Mouse (Mus musculus): ENCODE data around the gene C1qtnf2. TPM values are rescaled to one million over a fixed set of nuclear protein-coding genes. Genes with fewer than 3 reads are reported as not detected.
A peak's percentile ranks its signal among the peaks of the same experiment; 100 is the strongest.

Gene C1qtnf2
- polyA plus RNA-seq, 1 experiment from 2014 or later, result 12.9 TPM

GRCm38 (mm10) chr11:43479376-43479775 lies 5.3 kb downstream of the C1qtnf2 start:
- no peaks in the 10 kb centered on the region for H3K36me3 ChIP-seq (ENCODE audit: control insufficient read depth, insufficient read depth, low read length)
- 93% methylated on average over 3 of the region's 3 CpGs for WGBS
- no peak overlapping the region for H3K27ac ChIP-seq (ENCODE audit: low read length)

GRCm38 (mm10) chr11:43480561-43480960 lies 6.5 kb downstream of the C1qtnf2 start:
- whole genome bisulfite sequencing, result 54% methylated on average over 5 of the region's 5 CpGs
- no peak for ATAC-seq
- H3K4me3 ChIP-seq (ENCODE audit: low read depth, low read length), result no peak overlapping the region

More at GRCm38 (mm10) chr11:43479376-43479775, 5.3 kb downstream of the C1qtnf2 start:
- ATAC-seq, result no peak
- H3K9me3 ChIP-seq (replicated peaks; ENCODE audit: control insufficient read depth, low read length, poor library complexity, severe bottlenecking), result no peaks in the 10 kb centered on the region
- no peak overlapping the region for H3K9ac ChIP-seq (ENCODE audit: low read depth, low read length)
- no peaks in the 10 kb centered on the region for H3K27me3 ChIP-seq (ENCODE audit: control insufficient read depth, insufficient read depth, low read depth, low read length)
- H3K4me2 ChIP-seq (ENCODE audit: low read length), result no peak overlapping the region
- no peak overlapping the region for H3K4me3 ChIP-seq (ENCODE audit: low read depth, low read length)
- H3K4me1 ChIP-seq (ENCODE audit: control insufficient read depth, insufficient read depth, low read length), result peaks cover 8% of the 10 kb centered on the region; the same call in 1 of the 2 replicates

GRCm38 (mm10) chr11:43481672-43482522 lies 7.8 kb downstream of the C1qtnf2 start:
- no peaks in the 10 kb centered on the region for H3K9me3 ChIP-seq (replicated peaks; ENCODE audit: control insufficient read depth, low read length, poor library complexity, severe bottlenecking)
- no peak overlapping the region for H3K4me2 ChIP-seq (ENCODE audit: low read length)
- WGBS, result 65% methylated on average over 3 of the region's 3 CpGs
- H3K36me3 ChIP-seq (ENCODE audit: control insufficient read depth, insufficient read depth, low read length), result no peaks in the 10 kb centered on the region
- H3K4me1 ChIP-seq (ENCODE audit: control insufficient read depth, insufficient read depth, low read length), result no peaks in the 10 kb centered on the region
- H3K9ac ChIP-seq (ENCODE audit: low read depth, low read length), result no peak overlapping the region
- H3K27ac ChIP-seq (ENCODE audit: low read length), result no peak overlapping the region
- no peak for ATAC-seq
- no peak overlapping the region for H3K4me3 ChIP-seq (ENCODE audit: low read depth, low read length)
- no peaks in the 10 kb centered on the region for H3K27me3 ChIP-seq (ENCODE audit: control insufficient read depth, insufficient read depth, low read depth, low read length)

More at GRCm38 (mm10) chr11:43480561-43480960, 6.5 kb downstream of the C1qtnf2 start:
- no peaks in the 10 kb centered on the region for H3K27me3 ChIP-seq (ENCODE audit: control insufficient read depth, insufficient read depth, low read depth, low read length)
- no peaks in the 10 kb centered on the region for H3K4me1 ChIP-seq (ENCODE audit: control insufficient read depth, insufficient read depth, low read length)
- H3K36me3 ChIP-seq (ENCODE audit: control insufficient read depth, insufficient read depth, low read length), result no peaks in the 10 kb centered on the region
- H3K9me3 ChIP-seq (replicated peaks; ENCODE audit: control insufficient read depth, low read length, poor library complexity, severe bottlenecking), result no peaks in the 10 kb centered on the region
- H3K9ac ChIP-seq (ENCODE audit: low read depth, low read length), result no peak overlapping the region
- H3K4me2 ChIP-seq (ENCODE audit: low read length), result no peak overlapping the region
- no peak overlapping the region for H3K27ac ChIP-seq (ENCODE audit: low read length)

GRCm38 (mm10) chr11:43483122-43483792 lies 9.2 kb downstream of the C1qtnf2 start:
- H3K9ac ChIP-seq (ENCODE audit: low read depth, low read length), result no peak overlapping the region
- no peak overlapping the region for H3K4me3 ChIP-seq (ENCODE audit: low read depth, low read length)
- no peaks in the 10 kb centered on the region for H3K4me1 ChIP-seq (ENCODE audit: control insufficient read depth, insufficient read depth, low read length)
- no peaks in the 10 kb centered on the region for H3K9me3 ChIP-seq (replicated peaks; ENCODE audit: control insufficient read depth, low read length, poor library complexity, severe bottlenecking)
- H3K4me2 ChIP-seq (ENCODE audit: low read length), result no peak overlapping the region
- H3K27me3 ChIP-seq (ENCODE audit: control insufficient read depth, insufficient read depth, low read depth, low read length), result no peaks in the 10 kb centered on the region
- no peak for ATAC-seq
- 67% methylated on average over 6 of the region's 6 CpGs for WGBS
- no peaks in the 10 kb centered on the region for H3K36me3 ChIP-seq (ENCODE audit: control insufficient read depth, insufficient read depth, low read length)
- H3K27ac ChIP-seq (ENCODE audit: low read length), result no peak overlapping the region

- no peak overlapping the region for H3K4me2 ChIP-seq (ENCODE audit: low read length)
- H3K4me1 ChIP-seq (ENCODE audit: control insufficient read depth, insufficient read depth, low read length), result no peaks in the 10 kb centered on the region
- no peak overlapping the region for H3K4me3 ChIP-seq (ENCODE audit: low read depth, low read length)
- H3K9me3 ChIP-seq (replicated peaks; ENCODE audit: control insufficient read depth, low read length, poor library complexity, severe bottlenecking), result no peaks in the 10 kb centered on the region
- H3K27ac ChIP-seq (ENCODE audit: low read length), result peak overlapping the region; percentile 11; the same call in 1 of the 2 replicates
- ATAC-seq, result peak; percentile 14; the same call in 1 of the 2 replicates
- H3K27me3 ChIP-seq (ENCODE audit: control insufficient read depth, insufficient read depth, low read depth, low read length), result no peaks in the 10 kb centered on the region
- H3K9ac ChIP-seq (ENCODE audit: low read depth, low read length), result 0 out of 2 replicates have a peak overlapping the region, but pooled peaks have one; percentile 10
- H3K36me3 ChIP-seq (ENCODE audit: control insufficient read depth, insufficient read depth, low read length), result no peaks in the 10 kb centered on the region
- WGBS, result 82% methylated on average over 4 of the region's 4 CpGs
These were observed 10.0 kb downstream of the C1qtnf2 start for GRCm38 (mm10) chr11:43484057-43484456.

GRCm38 (mm10) chr11:43484652-43485051 lies 10.6 kb downstream of the C1qtnf2 start:
- ATAC-seq, result no peak
- no peak overlapping the region for H3K27ac ChIP-seq (ENCODE audit: low read length)
- H3K4me2 ChIP-seq (ENCODE audit: low read length), result no peak overlapping the region
- H3K4me3 ChIP-seq (ENCODE audit: low read depth, low read length), result no peak overlapping the region
- no peaks in the 10 kb centered on the region for H3K4me1 ChIP-seq (ENCODE audit: control insufficient read depth, insufficient read depth, low read length)
- 37% methylated on average over 11 of the region's 11 CpGs for WGBS
- H3K27me3 ChIP-seq (ENCODE audit: control insufficient read depth, insufficient read depth, low read depth, low read length), result no peaks in the 10 kb centered on the region
- no peak overlapping the region; the same call in 1 of the 2 replicates for H3K9ac ChIP-seq (ENCODE audit: low read depth, low read length)
- H3K9me3 ChIP-seq (replicated peaks; ENCODE audit: control insufficient read depth, low read length, poor library complexity, severe bottlenecking), result no peaks in the 10 kb centered on the region
- H3K36me3 ChIP-seq (ENCODE audit: control insufficient read depth, insufficient read depth, low read length), result no peaks in the 10 kb centered on the region

GRCm38 (mm10) chr11:43485855-43486254 lies 11.8 kb downstream of the C1qtnf2 start:
- Histone ChIP-seq H3K36me3 (ENCODE audit: control insufficient read depth, insufficient read depth, low read length) (no peaks in the 10 kb centered on the region), H3K9me3 (replicated peaks; ENCODE audit: control insufficient read depth, low read length, poor library complexity, severe bottlenecking) (no peaks in the 10 kb centered on the region)
- ATAC-seq, result no peak

GRCm38 (mm10) chr11:43492663-43493062 lies 18.6 kb downstream of the C1qtnf2 start:
- H3K27ac ChIP-seq (ENCODE audit: low read length), result no peak overlapping the region
- no peak overlapping the region for H3K4me3 ChIP-seq (ENCODE audit: low read depth, low read length)
- H3K9me3 ChIP-seq (replicated peaks; ENCODE audit: control insufficient read depth, low read length, poor library complexity, severe bottlenecking), result no peaks in the 10 kb centered on the region
- H3K4me1 ChIP-seq (ENCODE audit: control insufficient read depth, insufficient read depth, low read length), result no peaks in the 10 kb centered on the region; the same call in 1 of the 2 replicates
- H3K9ac ChIP-seq (ENCODE audit: low read depth, low read length), result no peak overlapping the region
- no peak overlapping the region for H3K4me2 ChIP-seq (ENCODE audit: low read length)
- H3K27me3 ChIP-seq (ENCODE audit: control insufficient read depth, insufficient read depth, low read depth, low read length), result no peaks in the 10 kb centered on the region
- 29% methylated on average over 7 of the region's 7 CpGs for WGBS
- no peaks in the 10 kb centered on the region for H3K36me3 ChIP-seq (ENCODE audit: control insufficient read depth, insufficient read depth, low read length)
- ATAC-seq, result no peak; the same call in 1 of the 2 replicates

More at GRCm38 (mm10) chr11:43485855-43486254, 11.8 kb downstream of the C1qtnf2 start:
- Histone ChIP-seq H3K9ac (ENCODE audit: low read depth, low read length) (no peak overlapping the region), H3K27me3 (ENCODE audit: control insufficient read depth, insufficient read depth, low read depth, low read length) (no peaks in the 10 kb centered on the region), H3K4me3 (ENCODE audit: low read depth, low read length) (no peak overlapping the region), H3K4me2 (ENCODE audit: low read length) (no peak overlapping the region), H3K4me1 (ENCODE audit: control insufficient read depth, insufficient read depth, low read length) (no peaks in the 10 kb centered on the region), H3K27ac (ENCODE audit: low read length) (no peak overlapping the region)
- 89% methylated on average over 9 of the region's 9 CpGs for WGBS
